Mouse (Mus musculus): ENCODE results near the gene Aars2. TPM values are rescaled to one million over a fixed set of nuclear protein-coding genes. Genes with fewer than 3 reads are reported as not detected.

Aars2 gene
- polyA plus RNA-seq, 1 experiment from 2014 or later: 5.7 TPM

- H3K36me3 ChIP-seq (ENCODE audit: control insufficient read depth, insufficient read depth, low read length): no peaks in the 10 kb centered on the region; the same call in 1 of the 2 replicates
- no peaks in the 10 kb centered on the region for H3K4me1 ChIP-seq (replicated peaks; ENCODE audit: control insufficient read depth, insufficient read depth)
- H3K9ac ChIP-seq (ENCODE audit: low read length): no peak overlapping the region
- ATAC-seq (ENCODE audit: low FRiP score, low TSS enrichment) (no peak), DNase-seq (ENCODE audit: low spot score) (no peak)
- 66% methylated on average over 21 of the region's 21 CpGs for WGBS
- no peak overlapping the region for H3K27ac ChIP-seq (replicated peaks)
- H3K4me3 ChIP-seq (ENCODE audit: low read depth, low read length): no peak overlapping the region
- no peak overlapping the region for H3K4me2 ChIP-seq (replicated peaks; ENCODE audit: low read depth)
- peaks cover 2% of the 10 kb centered on the region; the same call in 1 of the 2 replicates for H3K27me3 ChIP-seq (ENCODE audit: control insufficient read depth, insufficient read depth, low read length)
- TF ChIP-seq CTCF (IDR thresholded peaks at IDR 0.05; ENCODE audit: low read depth): no peak
- TF ChIP-seq EP300 (optimal IDR thresholded peaks at IDR 0.05): no peak
- H3K9me3 ChIP-seq (ENCODE audit: control insufficient read depth, low read length): no peaks in the 10 kb centered on the region
These were observed 33.0 kb downstream of the Aars2 start for GRCm38 (mm10) chr17:45539664-45540063.

GRCm38 (mm10) chr17:45542129-45542528 is 35.5 kb downstream of the Aars2 start:
- H3K9me3 ChIP-seq (ENCODE audit: control insufficient read depth, low read length): no peaks in the 10 kb centered on the region
- 26% methylated on average over 6 of the region's 6 CpGs for WGBS
- H3K27ac ChIP-seq (replicated peaks): no peak overlapping the region
- no peak overlapping the region for H3K9ac ChIP-seq (ENCODE audit: low read length)
- no peak overlapping the region for H3K4me3 ChIP-seq (ENCODE audit: low read depth, low read length)
- no peaks in the 10 kb centered on the region; the same call in 1 of the 2 replicates for H3K36me3 ChIP-seq (ENCODE audit: control insufficient read depth, insufficient read depth, low read length)
- no peaks in the 10 kb centered on the region for H3K4me1 ChIP-seq (replicated peaks; ENCODE audit: control insufficient read depth, insufficient read depth)
- no peak overlapping the region for H3K4me2 ChIP-seq (replicated peaks; ENCODE audit: low read depth)
- H3K27me3 ChIP-seq (ENCODE audit: control insufficient read depth, insufficient read depth, low read length): peaks cover 10% of the 10 kb centered on the region; the same call in 1 of the 2 replicates
- DNase-seq (ENCODE audit: low spot score) (no peak), ATAC-seq (ENCODE audit: low FRiP score, low TSS enrichment) (no peak)
- TF ChIP-seq EP300 (optimal IDR thresholded peaks at IDR 0.05): no peak
- TF ChIP-seq CTCF (IDR thresholded peaks at IDR 0.05; ENCODE audit: low read depth): no peak

- peaks cover 10% of the 10 kb centered on the region; the same call in 1 of the 2 replicates for H3K27me3 ChIP-seq (ENCODE audit: control insufficient read depth, insufficient read depth, low read length)
- no peak for ATAC-seq (ENCODE audit: low FRiP score, low TSS enrichment)
- no peaks in the 10 kb centered on the region for H3K9me3 ChIP-seq (ENCODE audit: control insufficient read depth, low read length)
- no peak overlapping the region for H3K9ac ChIP-seq (ENCODE audit: low read length)
- TF ChIP-seq EP300 (optimal IDR thresholded peaks at IDR 0.05): no peak
- TF ChIP-seq CTCF (IDR thresholded peaks at IDR 0.05; ENCODE audit: low read depth): no peak
- no peak overlapping the region for H3K4me2 ChIP-seq (replicated peaks; ENCODE audit: low read depth)
- no peak for DNase-seq (ENCODE audit: low spot score)
- WGBS: 71% methylated on average over 2 of the region's 2 CpGs
- no peaks in the 10 kb centered on the region; the same call in 1 of the 2 replicates for H3K36me3 ChIP-seq (ENCODE audit: control insufficient read depth, insufficient read depth, low read length)
- no peak overlapping the region for H3K27ac ChIP-seq (replicated peaks)
- H3K4me1 ChIP-seq (replicated peaks; ENCODE audit: control insufficient read depth, insufficient read depth): no peaks in the 10 kb centered on the region
- H3K4me3 ChIP-seq (ENCODE audit: low read depth, low read length): no peak overlapping the region
These were observed 36.1 kb downstream of the Aars2 start for GRCm38 (mm10) chr17:45542705-45543104.

GRCm38 (mm10) chr17:45543115-45543514 is 36.5 kb downstream of the Aars2 start:
- WGBS: 45% methylated on average over 1 of the region's 1 CpGs
- DNase-seq (ENCODE audit: low spot score): no peak
- H3K27me3 ChIP-seq (ENCODE audit: control insufficient read depth, insufficient read depth, low read length): peaks cover 10% of the 10 kb centered on the region; the same call in 1 of the 2 replicates

GRCm38 (mm10) chr17:45544001-45544872 is 37.6 kb downstream of the Aars2 start:
- 29% methylated on average over 24 of the region's 24 CpGs for WGBS
- Histone ChIP-seq H3K27ac (replicated peaks) (no peak overlapping the region), H3K4me1 (replicated peaks; ENCODE audit: control insufficient read depth, insufficient read depth) (no peaks in the 10 kb centered on the region), H3K4me3 (ENCODE audit: low read depth, low read length) (no peak overlapping the region), H3K36me3 (ENCODE audit: control insufficient read depth, insufficient read depth, low read length) (no peaks in the 10 kb centered on the region; the same call in 1 of the 2 replicates), H3K9ac (ENCODE audit: low read length) (no peak overlapping the region), H3K9me3 (ENCODE audit: control insufficient read depth, low read length) (no peaks in the 10 kb centered on the region), H3K27me3 (ENCODE audit: control insufficient read depth, insufficient read depth, low read length) (peaks cover 10% of the 10 kb centered on the region; the same call in 1 of the 2 replicates), H3K4me2 (replicated peaks; ENCODE audit: low read depth) (no peak overlapping the region)
- TF ChIP-seq CTCF (IDR thresholded peaks at IDR 0.05; ENCODE audit: low read depth) (no peak), EP300 (optimal IDR thresholded peaks at IDR 0.05) (no peak)
- ATAC-seq (ENCODE audit: low FRiP score, low TSS enrichment): no peak
- DNase-seq (ENCODE audit: low spot score): no peak

More at GRCm38 (mm10) chr17:45543115-45543514, 36.5 kb downstream of the Aars2 start:
- Histone ChIP-seq H3K4me1 (replicated peaks; ENCODE audit: control insufficient read depth, insufficient read depth) (no peaks in the 10 kb centered on the region), H3K9me3 (ENCODE audit: control insufficient read depth, low read length) (no peaks in the 10 kb centered on the region), H3K4me3 (ENCODE audit: low read depth, low read length) (no peak overlapping the region), H3K4me2 (replicated peaks; ENCODE audit: low read depth) (no peak overlapping the region), H3K9ac (ENCODE audit: low read length) (no peak overlapping the region), H3K27ac (replicated peaks) (no peak overlapping the region), H3K36me3 (ENCODE audit: control insufficient read depth, insufficient read depth, low read length) (no peaks in the 10 kb centered on the region; the same call in 1 of the 2 replicates)
- no peak for TF ChIP-seq EP300 (optimal IDR thresholded peaks at IDR 0.05)
- no peak for TF ChIP-seq CTCF (IDR thresholded peaks at IDR 0.05; ENCODE audit: low read depth)
- no peak for ATAC-seq (ENCODE audit: low FRiP score, low TSS enrichment)

GRCm38 (mm10) chr17:45544873-45545277 is 38.2 kb downstream of the Aars2 start:
- Histone ChIP-seq H3K27ac (replicated peaks) (no peak overlapping the region), H3K4me2 (replicated peaks; ENCODE audit: low read depth) (peak overlapping the region; percentile 39; the same call in 1 of the 2 replicates), H3K9ac (ENCODE audit: low read length) (no peak overlapping the region), H3K27me3 (ENCODE audit: control insufficient read depth, insufficient read depth, low read length) (peaks cover 10% of the 10 kb centered on the region; the same call in 1 of the 2 replicates), H3K4me1 (replicated peaks; ENCODE audit: control insufficient read depth, insufficient read depth) (no peaks in the 10 kb centered on the region), H3K4me3 (ENCODE audit: low read depth, low read length) (peak overlapping the region; percentile 12; the same call in 1 of the 2 replicates), H3K9me3 (ENCODE audit: control insufficient read depth, low read length) (no peaks in the 10 kb centered on the region), H3K36me3 (ENCODE audit: control insufficient read depth, insufficient read depth, low read length) (no peaks in the 10 kb centered on the region; the same call in 1 of the 2 replicates)
- 24% methylated on average over 45 of the region's 46 CpGs for WGBS
- TF ChIP-seq EP300 (optimal IDR thresholded peaks at IDR 0.05) (no peak), CTCF (IDR thresholded peaks at IDR 0.05; ENCODE audit: low read depth) (no peak)
- ATAC-seq (ENCODE audit: low FRiP score, low TSS enrichment): no peak
- no peak for DNase-seq (ENCODE audit: low spot score)
